Mouse (Mus musculus): Measurements from ENCODE around the gene Gm47959. TPM values are rescaled to one million over a fixed set of nuclear protein-coding genes. Genes with fewer than 3 reads are reported as not detected.

Gene Gm47959
- total and polyA plus RNA-seq, 3 experiments = not detected

GRCm38 (mm10) chr1:82974342-82974741 lies 26.0 kb upstream of the Gm47959 start:
- no peak for DNase-seq (ENCODE audit: low spot score)
- peak; percentile 77 for ATAC-seq (ENCODE audit: extremely low read depth, insufficient number of reproducible peaks, low FRiP score, poor library complexity, severe bottlenecking)
- no peaks in the 10 kb centered on the region for H3K9me3 ChIP-seq (replicated peaks)
- no peaks in the 10 kb centered on the region for H3K36me3 ChIP-seq (replicated peaks)
- 0 out of 2 replicates have a peak, but pooled peaks cover 2% of the 10 kb centered on the region for H3K27me3 ChIP-seq (ENCODE audit: insufficient read depth, low read length)
- H3K4me1 ChIP-seq (ENCODE audit: insufficient read depth, low read depth, low read length) = peaks cover 18% of the 10 kb centered on the region
- TF ChIP-seq GATA2 (IDR thresholded peaks at IDR 0.05; ENCODE audit: borderline replicate concordance, low read depth, low read length) (no peak), TAL1 (conservative IDR thresholded peaks at IDR 0.05; ENCODE audit: low read depth, low read length) (no peak), GATA1 (IDR thresholded peaks at IDR 0.05; ENCODE audit: borderline replicate concordance, low read length) (no peak), POLR2AphosphoS5 (IDR thresholded peaks at IDR 0.05; ENCODE audit: insufficient replicate concordance, low read depth, low read length) (no peak), CTCF (IDR thresholded peaks at IDR 0.05; ENCODE audit: low read depth, low read length) (no peak)
- no peak overlapping the region; the same call in 1 of the 2 replicates for H3K4me3 ChIP-seq (ENCODE audit: low read depth, low read length)

- 0 out of 2 replicates have a peak, but pooled peaks cover 2% of the 10 kb centered on the region for H3K27me3 ChIP-seq (ENCODE audit: insufficient read depth, low read length)
- TF ChIP-seq GATA2 (IDR thresholded peaks at IDR 0.05; ENCODE audit: borderline replicate concordance, low read depth, low read length) (no peak), GATA1 (IDR thresholded peaks at IDR 0.05; ENCODE audit: borderline replicate concordance, low read length) (no peak), POLR2AphosphoS5 (IDR thresholded peaks at IDR 0.05; ENCODE audit: insufficient replicate concordance, low read depth, low read length) (no peak)
- ATAC-seq (ENCODE audit: extremely low read depth, insufficient number of reproducible peaks, low FRiP score, poor library complexity, severe bottlenecking) (no peak), DNase-seq (ENCODE audit: low spot score) (no peak)
- H3K4me1 ChIP-seq (ENCODE audit: insufficient read depth, low read depth, low read length) = peaks cover 18% of the 10 kb centered on the region
- H3K4me3 ChIP-seq (ENCODE audit: low read depth, low read length) = no peak overlapping the region
- H3K36me3 ChIP-seq (replicated peaks) = no peaks in the 10 kb centered on the region
- H3K9me3 ChIP-seq (replicated peaks) = no peaks in the 10 kb centered on the region
Observed at GRCm38 (mm10) chr1:82975750-82976149, 24.6 kb upstream of the Gm47959 start.

- TF ChIP-seq POLR2AphosphoS5 (IDR thresholded peaks at IDR 0.05; ENCODE audit: insufficient replicate concordance, low read depth, low read length) (no peak), GATA2 (IDR thresholded peaks at IDR 0.05; ENCODE audit: borderline replicate concordance, low read depth, low read length) (no peak), GATA1 (IDR thresholded peaks at IDR 0.05; ENCODE audit: borderline replicate concordance, low read length) (no peak), TAL1 (conservative IDR thresholded peaks at IDR 0.05; ENCODE audit: low read depth, low read length) (no peak), CTCF (IDR thresholded peaks at IDR 0.05; ENCODE audit: low read depth, low read length) (no peak)
- Histone ChIP-seq H3K4me1 (ENCODE audit: insufficient read depth, low read depth, low read length) (peaks cover 14% of the 10 kb centered on the region), H3K27me3 (ENCODE audit: insufficient read depth, low read length) (no peaks in the 10 kb centered on the region), H3K36me3 (replicated peaks) (no peaks in the 10 kb centered on the region), H3K9me3 (replicated peaks) (no peaks in the 10 kb centered on the region), H3K4me3 (ENCODE audit: low read depth, low read length) (no peak overlapping the region)
- ATAC-seq (ENCODE audit: extremely low read depth, insufficient number of reproducible peaks, low FRiP score, poor library complexity, severe bottlenecking) (no peak), DNase-seq (ENCODE audit: low spot score) (no peak)
Observed at GRCm38 (mm10) chr1:82977840-82978239, 22.5 kb upstream of the Gm47959 start.

- ATAC-seq (ENCODE audit: extremely low read depth, insufficient number of reproducible peaks, low FRiP score, poor library complexity, severe bottlenecking) = no peak
- no peak for TF ChIP-seq POLR2AphosphoS5 (IDR thresholded peaks at IDR 0.05; ENCODE audit: insufficient replicate concordance, low read depth, low read length)
- no peak for TF ChIP-seq CTCF (IDR thresholded peaks at IDR 0.05; ENCODE audit: low read depth, low read length)
- no peak for TF ChIP-seq GATA1 (IDR thresholded peaks at IDR 0.05; ENCODE audit: borderline replicate concordance, low read length)
- TF ChIP-seq TAL1 (conservative IDR thresholded peaks at IDR 0.05; ENCODE audit: low read depth, low read length) = no peak
- TF ChIP-seq GATA2 (IDR thresholded peaks at IDR 0.05; ENCODE audit: borderline replicate concordance, low read depth, low read length) = no peak
- H3K36me3 ChIP-seq (replicated peaks) = no peaks in the 10 kb centered on the region
Observed at GRCm38 (mm10) chr1:82986738-82987137, 13.6 kb upstream of the Gm47959 start.

GRCm38 (mm10) chr1:82987530-82988198 lies 12.7 kb upstream of the Gm47959 start:
- peak; percentile 59; the same call in 1 of the 2 replicates for ATAC-seq (ENCODE audit: extremely low read depth, insufficient number of reproducible peaks, low FRiP score, poor library complexity, severe bottlenecking)
- DNase-seq (ENCODE audit: low spot score) = peak; percentile 27

More at GRCm38 (mm10) chr1:82986738-82987137, 13.6 kb upstream of the Gm47959 start:
- no peak for DNase-seq (ENCODE audit: low spot score)
- peaks cover 1% of the 10 kb centered on the region; the same call in 1 of the 2 replicates for H3K4me1 ChIP-seq (ENCODE audit: insufficient read depth, low read depth, low read length)
- H3K9me3 ChIP-seq (replicated peaks) = peaks cover 7% of the 10 kb centered on the region
- H3K4me3 ChIP-seq (ENCODE audit: low read depth, low read length) = no peak overlapping the region
- peaks cover 6% of the 10 kb centered on the region for H3K27me3 ChIP-seq (ENCODE audit: insufficient read depth, low read length)

GRCm38 (mm10) chr1:82991062-82991461 lies 9.3 kb upstream of the Gm47959 start:
- Histone ChIP-seq H3K4me3 (ENCODE audit: low read depth, low read length) (no peak overlapping the region), H3K27me3 (ENCODE audit: insufficient read depth, low read length) (peaks cover 15% of the 10 kb centered on the region)

More at GRCm38 (mm10) chr1:82987530-82988198, 12.7 kb upstream of the Gm47959 start:
- no peak overlapping the region for H3K4me3 ChIP-seq (ENCODE audit: low read depth, low read length)
- peaks cover 7% of the 10 kb centered on the region for H3K9me3 ChIP-seq (replicated peaks)
- H3K27me3 ChIP-seq (ENCODE audit: insufficient read depth, low read length) = peaks cover 13% of the 10 kb centered on the region
- TF ChIP-seq GATA1 (IDR thresholded peaks at IDR 0.05; ENCODE audit: borderline replicate concordance, low read length) = no peak
- peak; percentile 56 for TF ChIP-seq CTCF (IDR thresholded peaks at IDR 0.05; ENCODE audit: low read depth, low read length)
- peaks cover 1% of the 10 kb centered on the region; the same call in 1 of the 2 replicates for H3K4me1 ChIP-seq (ENCODE audit: insufficient read depth, low read depth, low read length)
- no peaks in the 10 kb centered on the region for H3K36me3 ChIP-seq (replicated peaks)

More at GRCm38 (mm10) chr1:82991062-82991461, 9.3 kb upstream of the Gm47959 start:
- no peak for ATAC-seq (ENCODE audit: extremely low read depth, insufficient number of reproducible peaks, low FRiP score, poor library complexity, severe bottlenecking)
- no peaks in the 10 kb centered on the region for H3K9me3 ChIP-seq (replicated peaks)
- no peak for DNase-seq (ENCODE audit: low spot score)
- H3K4me1 ChIP-seq (ENCODE audit: insufficient read depth, low read depth, low read length) = peaks cover 1% of the 10 kb centered on the region; the same call in 1 of the 2 replicates
- H3K36me3 ChIP-seq (replicated peaks) = no peaks in the 10 kb centered on the region
- TF ChIP-seq GATA1 (IDR thresholded peaks at IDR 0.05; ENCODE audit: borderline replicate concordance, low read length) (no peak), POLR2AphosphoS5 (IDR thresholded peaks at IDR 0.05; ENCODE audit: insufficient replicate concordance, low read depth, low read length) (no peak), TAL1 (conservative IDR thresholded peaks at IDR 0.05; ENCODE audit: low read depth, low read length) (no peak), GATA2 (IDR thresholded peaks at IDR 0.05; ENCODE audit: borderline replicate concordance, low read depth, low read length) (no peak), CTCF (IDR thresholded peaks at IDR 0.05; ENCODE audit: low read depth, low read length) (no peak)

Measured in G1E (cell line).